Mouse (Mus musculus) skeletal muscle tissue, adult 2 months (tissue): ENCODE measurements around the gene Gm9048.
"Not testable (repeated sequence)": the region's sequence is repeated elsewhere in the genome, so short reads cannot be mapped to it uniquely, and the experiment has no call there.

ENCODE experiments used
- DNase-seq: peaks from one replicate; pipeline ENCODE4 v3.0.0-alpha.2; 2012; ENCODE audit warnings: low read depth, low spot score

Gm9048 gene

GRCm38 (mm10) chr10:118348579-118348978 is at the start of gene Gm9048:
Gene Gm9048 (minus strand): TSS chr10:118348679.
- DNase-seq = not testable (repeated sequence)

- peak; percentile 59 for DNase-seq
These were observed 22.0 kb upstream of the Gm9048 start for GRCm38 (mm10) chr10:118370443-118370842.

GRCm38 (mm10) chr10:118369518-118369917 is 21.0 kb upstream of the Gm9048 start:
- DNase-seq = no peak

GRCm38 (mm10) chr10:118354005-118354404 is 5.5 kb upstream of the Gm9048 start, which contains the start of gene Gm9049:
Gene Gm9049 (minus strand): TSS chr10:118354105.
- DNase-seq = not testable (repeated sequence)

- DNase-seq = not testable (repeated sequence)
These were observed 5.3 kb downstream of the Gm9048 start, which contains the start of gene Gm9046 for GRCm38 (mm10) chr10:118343155-118343554. Gene Gm9046 (minus strand): TSS chr10:118343255.

GRCm38 (mm10) chr10:118337731-118338130 is 10.7 kb downstream of the Gm9048 start, which contains the start of gene Gm9045:
Gene Gm9045 (minus strand): TSS chr10:118337831.
- DNase-seq = not testable (repeated sequence)

GRCm38 (mm10) chr10:118332308-118332707 is 16.2 kb downstream of the Gm9048 start, which contains the start of gene Gm9044:
Gene Gm9044 (minus strand): TSS chr10:118332408.
- DNase-seq = not testable (repeated sequence)

GRCm38 (mm10) chr10:118326869-118327268 is 21.6 kb downstream of the Gm9048 start, which contains the start of gene Gm9040:
Gene Gm9040 (minus strand): TSS chr10:118326969.
- DNase-seq = not testable (repeated sequence)

GRCm38 (mm10) chr10:118319024-118319423 is 29.5 kb downstream of the Gm9048 start:
- DNase-seq = no peak

- DNase-seq = not testable (repeated sequence)
These were observed 46.3 kb downstream of the Gm9048 start for GRCm38 (mm10) chr10:118302133-118302532.
